Mouse (Mus musculus): ENCODE measurements at regions not wholly inside any gene's neighbourhood (a gene's known extent, or its start where the extent isn't known, plus 50 kb on each side); places are given as distances from the start of the nearest gene placed in this dataset.
A peak's percentile ranks its signal among the peaks of the same experiment; 100 is the strongest.

DNA sequence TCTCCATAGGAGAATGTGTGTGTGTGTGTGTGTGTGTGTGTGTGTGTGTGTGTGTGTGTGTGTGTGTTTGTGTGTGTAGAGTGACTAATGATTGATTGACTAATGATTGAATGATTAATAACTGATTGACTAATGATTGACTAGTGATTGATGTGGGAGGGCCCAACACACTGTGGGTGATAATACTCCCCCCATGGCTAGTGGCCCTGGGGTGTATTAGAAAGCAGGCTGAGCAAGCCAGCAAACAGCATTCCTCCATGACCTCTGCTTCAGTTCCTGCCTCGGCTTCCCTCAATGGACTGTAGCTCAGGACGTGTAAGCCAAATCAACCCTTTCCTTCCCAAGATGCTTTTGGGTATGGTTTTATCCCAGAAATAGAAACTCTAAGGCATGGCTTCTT lies 114.1 kb upstream of the Rreb1 start:
- DNase-seq, result no peak

DNA sequence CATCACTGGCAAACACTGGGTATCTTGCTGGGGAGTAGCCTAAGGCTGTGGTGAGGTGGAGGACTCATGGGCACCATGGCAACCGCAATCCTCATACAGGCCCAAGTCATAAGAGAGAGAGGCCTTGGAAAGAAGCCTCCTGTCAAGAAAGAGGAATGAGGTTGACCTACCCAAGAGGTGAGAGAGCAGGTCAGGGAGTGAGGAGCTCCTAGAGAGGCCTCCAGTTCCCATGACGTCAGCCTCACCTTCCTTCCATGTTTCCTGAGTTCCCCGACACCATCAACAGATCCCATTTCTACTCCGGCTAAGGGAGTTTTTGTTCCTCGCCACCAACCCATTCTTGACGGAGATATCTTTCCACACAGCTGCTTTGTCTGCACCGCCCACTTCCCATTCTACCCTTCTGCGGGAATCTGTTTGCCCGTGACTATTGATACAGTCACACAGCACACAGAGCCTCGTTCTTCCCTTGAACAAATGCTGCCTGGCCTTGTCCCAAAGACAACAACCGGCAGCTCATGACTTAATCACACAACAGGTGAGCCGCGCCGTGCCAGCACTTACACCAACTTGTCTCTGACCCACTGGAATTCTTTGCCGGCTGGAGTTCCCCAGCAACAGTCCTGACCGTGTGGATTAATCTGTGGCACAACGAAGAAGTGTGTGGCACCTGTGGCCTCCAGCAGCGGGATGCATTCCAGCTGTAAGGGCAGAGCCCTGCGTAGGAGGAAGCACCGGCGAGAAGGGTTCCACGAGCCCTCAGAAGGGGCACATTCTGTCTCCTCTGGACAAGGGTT lies 111.8 kb upstream of the Rreb1 start:
- DNase-seq, result peak; percentile 21 to 41

DNA sequence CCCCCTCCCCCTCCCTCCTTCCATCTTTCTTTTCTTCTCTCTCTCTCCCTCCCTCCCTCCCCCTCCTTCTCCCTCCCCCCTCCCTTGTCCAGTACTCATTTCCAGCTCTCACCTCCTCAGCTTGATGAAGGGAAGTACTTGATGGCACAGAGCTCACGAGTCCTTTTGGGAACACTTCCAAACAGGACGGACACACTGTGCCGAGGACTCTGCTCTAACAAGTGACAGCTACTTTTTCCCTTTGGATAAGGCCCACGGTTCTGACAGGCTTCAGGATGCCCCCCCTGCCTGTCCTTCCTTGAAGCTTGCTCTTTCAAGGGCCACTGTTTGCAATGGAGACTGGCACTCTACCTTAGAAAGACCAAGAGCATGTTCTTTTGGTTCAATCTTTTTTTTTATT lies 110.8 kb upstream of the Rreb1 start:
- DNase-seq, result no peak

DNA sequence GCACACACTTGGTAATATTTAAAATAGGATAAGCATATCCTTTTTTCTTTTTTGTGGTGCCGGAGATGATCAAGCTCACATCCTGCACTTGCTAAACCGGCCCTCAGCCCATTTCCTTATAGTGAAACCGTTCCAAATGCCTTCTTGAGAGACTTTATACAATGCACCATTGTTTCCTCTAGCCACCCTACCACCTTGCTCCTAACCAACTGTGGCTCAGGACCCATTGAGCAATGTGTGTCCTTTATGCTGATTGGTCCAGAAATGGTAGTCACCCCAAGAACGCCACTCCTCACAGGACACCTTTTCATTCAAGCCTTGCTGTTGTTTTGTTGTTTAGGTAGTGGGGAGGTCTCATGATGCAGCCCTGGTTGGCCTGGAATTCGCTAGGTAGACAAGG lies 110.3 kb upstream of the Rreb1 start:
- DNase-seq, result no peak

DNA sequence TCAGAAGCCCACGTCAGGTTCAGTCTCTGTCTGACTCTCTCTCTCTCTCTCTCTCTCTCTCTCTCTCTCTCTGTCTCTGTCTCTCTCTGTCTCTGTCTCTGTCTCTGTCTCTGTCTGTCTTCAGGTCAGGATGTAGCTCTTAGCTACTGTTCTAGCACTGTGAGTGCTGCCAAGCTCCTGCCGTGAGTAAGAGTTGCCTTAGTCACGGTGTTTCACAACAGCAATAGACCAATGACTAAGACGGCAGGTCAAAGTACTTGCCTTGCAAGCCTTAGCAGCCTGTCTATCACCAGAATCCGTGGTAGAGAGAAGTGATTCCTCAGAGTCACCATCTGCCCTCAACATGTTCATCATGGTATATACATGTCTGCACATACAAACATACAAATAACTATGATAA lies 107.1 kb upstream of the Rreb1 start:
- DNase-seq, result no peak

DNA sequence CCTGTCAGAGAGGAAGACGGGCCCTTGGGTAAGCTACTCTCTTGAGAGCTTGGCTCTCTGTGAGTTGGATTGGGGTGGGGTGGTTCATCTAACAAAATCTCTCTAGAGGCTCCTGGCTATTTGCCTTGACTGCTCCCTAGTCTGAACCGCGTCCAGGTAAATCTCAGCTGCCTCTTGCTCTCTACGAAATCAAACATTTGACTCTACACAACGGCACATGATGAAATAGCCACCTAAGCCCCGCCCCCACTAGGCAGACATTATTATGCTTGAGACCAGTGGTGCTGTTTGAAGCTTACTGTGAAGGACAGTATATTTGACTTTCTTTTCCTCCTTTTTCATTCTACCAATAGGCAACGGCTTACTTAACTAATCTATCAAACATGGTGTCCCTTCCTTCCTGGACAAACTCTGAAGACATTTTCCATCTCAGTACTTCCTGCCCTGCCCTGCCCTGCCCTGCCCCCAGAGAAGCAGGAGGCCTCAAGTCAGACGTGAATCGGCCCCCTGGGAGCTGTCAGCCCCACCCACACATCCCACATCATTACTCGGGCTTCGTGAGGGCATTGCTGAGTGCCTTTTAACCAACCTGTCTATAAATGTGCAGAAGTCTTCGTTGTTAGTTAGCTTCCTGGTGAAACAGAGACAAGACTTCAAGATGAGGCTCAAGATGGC lies 103.4 kb upstream of the Rreb1 start:
- DNase-seq, result peak in 1 of 2 experiments; percentile 33

DNA sequence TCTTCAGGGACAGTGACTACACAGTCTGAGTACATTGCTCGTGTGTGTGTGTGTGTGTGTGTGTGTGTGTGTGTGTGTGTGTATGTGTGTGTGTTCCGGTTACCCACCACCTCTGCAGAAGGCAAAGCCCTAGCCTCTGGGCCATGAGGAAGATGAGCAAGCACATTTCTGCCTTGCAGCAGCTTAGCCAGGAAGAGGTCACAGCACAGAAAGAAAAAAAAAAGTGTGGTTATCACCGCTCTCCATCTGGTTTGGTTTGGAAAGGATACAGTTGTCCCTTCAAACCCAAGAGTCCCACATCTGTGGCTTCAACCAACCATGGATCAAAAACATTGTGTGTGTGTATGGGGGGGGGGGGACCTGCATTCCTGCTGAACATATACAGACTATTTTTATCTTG lies 102.5 kb upstream of the Rreb1 start:
- DNase-seq, result no peak

DNA sequence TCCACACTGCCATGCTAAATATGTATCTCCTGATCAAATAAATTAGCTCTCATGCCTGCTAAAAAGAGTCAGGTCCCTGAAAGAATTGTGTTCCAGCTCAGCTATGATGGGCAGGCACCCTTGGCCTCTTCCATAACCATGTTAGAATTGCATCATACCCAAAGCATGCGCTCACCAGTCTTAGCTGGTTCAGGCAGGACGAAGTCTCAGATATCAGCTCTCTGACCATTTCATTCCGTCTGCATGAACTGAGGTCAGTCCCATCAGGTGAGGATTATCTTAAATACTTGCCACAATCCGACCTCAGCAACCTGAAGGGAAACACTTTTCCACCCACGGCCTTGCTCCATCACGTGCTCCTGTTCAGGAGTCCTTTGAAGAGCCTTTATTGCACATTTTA lies 101.3 kb upstream of the Rreb1 start:
- DNase-seq, result no peak

DNA sequence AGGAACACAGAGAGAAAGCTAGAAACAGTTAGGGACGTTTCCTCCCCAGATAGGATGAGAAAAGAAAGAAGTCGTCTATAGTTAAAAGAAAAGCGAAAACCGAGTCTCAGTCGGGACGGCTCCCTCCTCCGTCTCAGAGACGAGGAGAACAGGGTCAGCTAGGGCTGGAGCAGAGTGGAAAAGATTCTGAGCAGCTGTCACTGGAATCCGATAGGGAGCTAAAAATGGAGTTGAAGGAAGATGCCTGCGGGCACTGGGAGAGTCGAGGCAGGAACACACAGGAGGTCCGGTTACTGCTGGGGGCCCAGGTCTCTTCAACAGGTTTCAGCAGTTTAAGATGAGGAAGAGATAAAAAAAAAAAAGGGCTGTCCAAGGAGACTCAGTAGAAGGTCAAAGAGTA lies 99.9 kb upstream of the Rreb1 start:
- no peak for DNase-seq

DNA sequence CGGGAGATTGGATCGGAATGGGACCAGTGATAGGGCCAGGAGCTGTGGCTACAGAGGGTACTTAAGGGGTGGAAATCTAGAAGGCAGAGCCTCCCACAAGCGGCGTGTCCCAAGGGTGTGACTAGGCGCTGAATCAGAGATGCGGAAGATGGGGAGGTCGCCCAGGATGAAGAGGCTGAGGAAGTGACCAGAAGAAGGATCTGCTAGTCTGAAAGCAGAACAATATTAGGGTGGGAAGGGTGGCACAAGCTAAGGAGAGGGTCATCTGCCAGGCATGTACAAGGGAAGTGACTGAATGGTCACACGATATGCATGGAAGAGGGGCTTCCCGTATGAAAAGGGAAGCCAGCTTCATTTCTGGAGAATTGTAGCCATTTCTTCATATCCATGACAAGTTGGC lies 99.4 kb upstream of the Rreb1 start:
- no peak for DNase-seq

DNA sequence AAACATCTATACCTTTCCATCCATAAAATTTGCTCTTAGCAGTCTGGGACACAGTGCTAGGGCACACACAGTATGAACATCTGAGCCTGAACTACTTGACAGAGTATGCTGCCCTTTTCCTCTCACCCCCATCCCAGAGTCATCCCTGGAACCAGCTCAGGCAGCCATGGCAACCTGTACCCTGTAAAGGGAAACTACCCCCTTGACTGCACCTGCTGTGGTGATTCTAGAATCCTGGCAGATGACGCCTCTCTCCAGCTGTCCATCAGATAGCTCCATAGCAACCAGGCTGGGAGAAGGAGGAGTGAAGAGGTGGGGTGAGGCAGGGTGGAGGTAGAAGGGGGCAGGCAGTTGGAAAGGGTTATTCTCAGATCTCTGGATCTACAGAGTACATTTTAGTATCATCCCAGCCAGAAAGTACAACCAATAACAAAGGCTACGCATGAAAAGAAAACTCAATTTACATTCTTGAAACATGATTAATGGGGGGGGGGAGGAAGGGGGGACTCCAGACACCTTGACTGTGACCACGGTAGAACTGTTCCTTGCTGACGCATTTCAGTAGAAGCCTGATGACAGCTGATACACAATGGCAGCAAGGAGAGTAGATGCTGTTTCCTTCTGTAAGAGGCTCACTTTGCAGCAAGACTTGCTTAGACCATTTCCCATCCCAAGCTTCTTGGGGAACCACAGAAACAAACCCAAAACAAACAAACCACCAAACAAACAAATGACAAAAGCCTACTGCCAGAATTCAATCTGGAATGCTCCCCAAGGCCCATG lies 97.2 kb upstream of the Rreb1 start:
- no peak for DNase-seq

DNA sequence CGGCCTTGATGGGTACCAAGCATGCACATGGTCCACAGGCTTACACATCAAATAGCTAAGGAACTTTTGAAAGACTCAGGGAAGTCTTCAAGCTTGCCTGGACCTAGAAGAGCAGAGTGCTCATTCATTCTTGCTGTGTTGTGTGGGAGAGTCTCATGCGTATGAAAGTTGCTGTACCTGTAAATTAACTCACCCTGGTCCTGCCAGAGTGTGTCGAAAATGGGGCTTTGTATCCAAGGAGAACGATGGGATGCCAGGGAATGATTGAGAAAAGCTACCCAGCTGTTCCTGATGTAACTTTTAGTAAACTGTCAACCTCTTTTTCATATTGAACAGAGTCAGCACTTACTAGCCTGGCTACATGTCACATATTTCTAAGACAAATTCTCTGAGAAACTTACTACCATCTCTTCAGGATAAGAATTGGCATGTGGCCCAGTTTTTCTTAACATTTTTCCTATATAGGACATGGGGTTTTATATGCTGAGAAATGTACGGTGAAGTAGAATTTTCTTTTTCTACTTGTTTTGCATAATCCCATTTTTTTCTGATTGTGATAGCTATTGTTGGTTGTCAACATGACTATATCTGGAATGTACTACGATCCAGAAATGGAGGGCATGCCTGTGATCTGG lies 95.0 kb upstream of the Rreb1 start:
- DNase-seq, result no peak

DNA sequence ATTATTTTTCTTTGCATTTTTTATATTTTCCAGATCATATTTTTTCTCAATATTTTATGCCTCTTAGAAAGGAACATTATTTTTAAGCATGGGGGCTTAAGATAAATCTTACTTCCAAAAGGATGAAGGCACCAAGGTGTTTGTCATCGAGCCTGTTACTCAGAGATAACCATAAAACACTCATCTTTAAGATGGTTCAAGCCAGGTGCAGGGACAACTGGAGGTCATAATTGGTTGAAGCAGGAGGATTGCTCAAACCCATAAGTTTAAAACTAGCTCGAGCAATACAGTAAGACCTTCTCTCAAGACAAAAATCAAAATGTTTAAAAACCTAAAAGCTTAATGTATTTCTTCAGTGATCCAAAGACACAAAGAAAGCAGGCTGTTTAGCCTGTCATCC lies 92.6 kb upstream of the Rreb1 start:
- no peak for DNase-seq

DNA sequence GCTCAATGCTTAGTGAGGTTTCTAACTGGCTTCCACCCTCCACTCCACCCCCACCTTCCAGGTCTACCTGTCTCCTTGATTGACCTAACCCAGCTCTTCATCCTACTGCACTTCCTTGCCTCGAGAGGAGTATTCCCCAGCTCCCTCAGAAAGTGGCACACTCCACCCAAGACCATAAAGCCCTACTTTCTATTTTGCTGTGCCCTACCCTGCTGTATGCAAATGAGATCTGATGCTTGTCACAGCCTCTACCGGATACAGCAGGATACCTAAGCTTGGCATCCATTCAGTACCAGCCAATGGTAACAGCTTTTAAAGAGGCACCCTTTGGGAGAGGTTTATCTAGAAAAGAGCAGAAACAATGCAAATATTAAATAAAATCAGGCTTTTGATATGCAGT lies 92.1 kb upstream of the Rreb1 start:
- no peak for DNase-seq

DNA sequence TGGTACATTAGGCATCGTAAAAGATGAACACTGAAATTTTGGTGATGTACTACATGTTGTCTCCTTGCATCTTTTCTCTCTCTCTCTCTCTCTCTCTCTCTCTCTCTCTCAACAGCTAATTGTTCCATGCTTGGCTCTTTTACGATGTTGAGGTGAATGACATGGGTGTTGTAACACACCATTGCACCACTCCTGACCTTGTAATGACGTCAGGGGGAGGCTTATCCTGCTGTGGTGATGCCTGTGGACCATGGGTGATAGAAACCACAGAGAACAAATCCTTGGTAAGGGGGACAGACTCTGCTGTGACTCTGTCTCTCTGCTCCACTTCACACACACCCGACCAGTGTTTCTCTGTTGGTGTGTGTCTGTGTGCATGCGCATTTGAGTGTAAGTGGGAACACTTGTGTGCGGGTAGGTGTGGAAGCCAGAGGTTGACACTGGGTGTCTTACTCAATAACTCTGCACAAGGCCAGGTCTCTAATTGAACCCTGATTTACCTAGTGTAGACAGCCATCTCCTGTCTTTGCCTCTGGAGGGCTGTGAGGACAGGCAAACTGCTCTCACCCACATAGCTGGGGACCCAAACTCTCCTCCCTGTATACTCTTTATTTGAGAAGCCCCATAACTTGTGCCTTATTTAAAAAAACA lies 88.9 kb upstream of the Rreb1 start:
- DNase-seq, result no peak

DNA sequence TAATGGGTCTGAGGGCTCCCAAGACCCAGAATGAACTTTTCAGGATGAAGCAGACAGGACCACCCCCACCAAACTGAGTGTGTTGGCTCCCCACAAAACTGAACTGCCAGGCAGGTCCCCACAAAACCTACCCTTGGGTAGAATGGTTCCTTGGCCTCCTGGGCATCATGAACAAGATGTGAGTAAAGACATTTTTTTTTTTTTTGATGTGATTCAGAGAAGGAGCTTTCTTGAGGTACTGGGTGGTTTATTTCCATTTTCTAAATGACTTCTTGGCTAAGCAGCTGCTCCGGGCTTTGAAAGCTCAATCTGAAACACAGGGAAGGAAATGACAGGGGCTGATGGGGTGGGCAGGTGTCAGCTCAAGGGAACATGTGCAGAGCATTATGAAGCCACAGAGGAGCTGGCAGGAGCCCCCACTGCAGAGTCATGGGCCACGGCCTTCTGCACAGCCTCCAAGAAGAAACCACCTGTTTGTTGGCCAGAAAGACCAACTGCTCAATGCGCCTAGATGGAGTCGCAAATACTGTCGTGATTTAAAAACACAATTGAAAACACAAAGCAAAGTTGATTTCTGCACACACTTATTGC lies 86.2 kb upstream of the Rreb1 start:
- DNase-seq, result no peak

DNA sequence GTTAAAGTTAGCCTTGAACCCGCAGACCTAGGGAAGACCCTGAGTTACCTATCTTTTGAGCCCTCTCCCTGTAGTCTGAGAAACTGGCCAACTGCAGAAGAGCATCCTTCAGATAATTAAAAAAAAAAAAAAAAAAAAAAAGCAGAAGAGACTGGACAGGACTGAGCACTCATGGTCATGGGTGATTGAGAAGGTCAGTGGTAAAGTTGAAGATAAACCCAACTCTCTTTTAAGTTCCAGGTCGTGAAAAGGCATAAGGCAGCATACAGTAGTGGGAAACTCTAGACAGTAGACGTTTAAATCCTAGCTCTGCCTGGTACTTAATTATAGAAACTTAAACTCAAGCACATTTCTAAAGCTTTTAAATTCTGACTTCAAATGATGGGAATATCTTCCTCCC lies 84.6 kb upstream of the Rreb1 start:
- DNase-seq, result no peak

DNA sequence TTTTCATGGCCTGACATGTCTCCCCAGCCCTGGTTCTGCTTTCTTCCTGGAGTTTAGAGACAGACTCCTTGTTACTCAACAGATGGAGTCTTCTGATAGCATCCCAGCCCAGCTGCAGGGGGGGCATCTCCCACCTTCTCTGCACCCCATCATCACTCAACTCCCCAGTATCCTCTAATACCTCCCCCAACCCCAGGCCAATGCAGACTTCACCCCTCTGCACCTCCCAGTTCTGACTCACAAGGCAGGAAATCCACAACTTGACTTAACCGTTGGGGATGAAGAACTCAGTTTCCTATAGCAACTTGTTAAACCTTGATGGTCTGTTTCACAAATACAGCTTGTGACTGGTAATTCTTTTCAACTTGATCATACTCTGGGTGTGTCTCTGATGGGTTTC lies 73.7 kb upstream of the Rreb1 start:
- DNase-seq, result no peak

DNA sequence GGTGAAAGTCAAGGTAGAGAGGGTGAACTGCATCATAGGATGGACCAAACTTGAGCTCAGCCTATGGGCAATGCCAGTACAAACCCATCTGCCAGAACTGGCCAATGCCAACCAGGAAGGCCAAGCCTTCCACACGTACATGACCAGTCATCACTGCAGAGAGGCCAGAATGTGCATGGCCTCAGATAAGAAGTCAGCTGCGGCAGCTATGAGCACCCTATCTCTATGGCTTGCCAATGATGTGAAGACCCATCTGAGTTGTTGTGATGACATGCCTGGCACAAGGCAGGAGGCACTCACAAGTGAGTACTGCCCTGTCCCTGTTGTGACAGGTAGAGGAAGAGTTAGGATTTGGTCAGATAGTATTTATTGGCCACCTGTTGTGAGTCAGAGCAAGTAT lies 72.7 kb upstream of the Rreb1 start:
- DNase-seq, result no peak

DNA sequence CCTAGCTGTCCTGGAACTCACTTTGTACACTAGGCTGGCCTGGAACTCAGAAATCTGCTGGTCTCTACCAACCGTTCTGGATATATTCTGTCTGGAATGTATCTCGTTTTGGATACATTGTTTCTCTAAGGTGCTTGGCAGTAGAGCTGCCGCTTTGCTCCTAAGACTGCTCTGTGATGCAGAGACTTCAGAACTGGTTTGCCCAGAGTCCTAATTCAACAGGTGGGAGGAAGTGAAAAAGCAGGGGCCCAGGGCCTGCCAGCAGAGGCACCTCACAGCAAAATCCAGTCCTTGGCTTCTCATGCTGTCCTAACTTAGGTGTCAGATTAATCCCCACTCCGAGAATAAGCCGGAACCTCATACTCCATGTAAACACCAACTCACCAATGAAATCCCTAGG lies 67.3 kb upstream of the Rreb1 start:
- DNase-seq, result no peak

DNA sequence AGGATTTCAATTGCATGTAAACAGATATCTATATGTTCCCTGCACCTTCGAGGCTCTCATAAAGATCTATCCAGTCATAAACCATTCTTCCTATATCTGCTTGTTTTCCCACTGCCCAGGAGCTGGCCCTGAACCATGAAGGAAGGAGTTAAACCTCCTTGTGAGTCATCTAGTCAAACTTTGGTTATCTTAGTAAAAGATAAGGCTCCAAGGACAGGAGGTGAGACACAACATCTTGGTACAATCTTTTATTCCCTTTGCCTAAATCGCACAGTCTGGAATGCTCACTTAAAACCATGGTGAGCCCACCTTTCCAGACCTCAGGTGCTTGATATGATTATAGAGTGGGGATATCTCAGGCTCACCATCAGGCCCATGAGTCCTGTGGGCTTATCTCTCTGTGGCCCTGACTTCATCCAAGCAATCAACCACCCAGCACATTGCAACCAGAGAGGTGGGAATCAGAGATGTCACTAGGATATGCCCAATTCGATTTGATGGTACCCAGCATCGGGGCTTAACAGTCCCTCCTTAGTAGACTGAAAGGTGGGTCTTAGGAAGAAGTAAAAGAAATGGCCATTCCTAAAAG lies 65.2 kb upstream of the Rreb1 start:
- no peak for DNase-seq

DNA sequence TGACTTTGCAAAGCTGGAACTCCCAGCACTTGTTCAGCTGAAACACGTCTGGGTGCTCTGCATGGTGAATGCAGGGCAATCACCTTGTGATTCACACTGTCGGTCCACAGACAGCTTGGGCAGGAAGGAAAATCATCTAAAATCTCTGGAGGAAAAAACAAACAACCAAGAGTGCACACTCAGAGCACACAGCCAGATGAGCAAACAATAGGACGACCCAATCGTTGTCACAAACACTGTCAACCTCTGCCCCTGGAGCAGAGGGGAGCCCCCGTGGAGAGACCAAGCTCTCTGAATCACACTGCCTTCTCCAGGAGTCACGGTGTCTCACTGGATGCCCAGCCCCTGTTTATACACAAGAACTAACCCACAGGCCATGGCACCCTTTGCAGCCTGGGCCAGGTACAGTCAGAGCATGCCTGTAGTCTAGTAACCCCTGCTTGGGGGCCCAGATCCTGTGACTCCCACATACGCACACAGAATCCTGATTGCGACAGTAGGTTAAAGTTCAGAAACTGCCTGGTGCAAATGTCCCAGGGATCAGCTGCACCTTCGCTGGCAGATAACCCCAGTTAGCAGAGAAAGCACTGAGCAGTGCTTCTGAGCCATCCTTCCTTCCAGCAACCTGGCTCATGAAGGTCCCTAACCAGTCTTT lies 63.0 kb upstream of the Rreb1 start:
- peak in 1 of 2 experiments; percentile 14 for DNase-seq
